Mouse (Mus musculus) heart, embryonic 14.5 days (tissue): ENCODE results near the gene Fam155a. TPM values are rescaled to one million over a fixed set of nuclear protein-coding genes. Genes with fewer than 3 reads are reported as not detected.
A peak's percentile ranks its signal among the peaks of the same experiment; 100 is the strongest.

Experiments used
- ATAC-seq: fragments of 200-750 bp; cut with Nextera tagmentation; 2 replicates; pipeline ENCODE4 v1.8.0; 2017; ENCODE audit warnings: low read depth, moderate TSS enrichment; ENCODE audit not compliant: insufficient number of reproducible peaks, insufficient read depth, low FRiP score
- H3K27ac ChIP-seq, 2 experiments: fragments of 200-500 bp in 1 of 2; fragments of 300-500 bp in 1 of 2; sonication (generic) in 1 of 2; replicated peaks in 1 of 2; 2 replicates each; pipeline ENCODE4 v1.5.1; 2012 to 2014; ENCODE audit warnings: low read depth in 2 of 2, low read length in 2 of 2, control low read depth in 1 of 2, mild to moderate bottlenecking in 1 of 2, mixed read lengths in 1 of 2; ENCODE audit not compliant: control insufficient read depth in 1 of 2, insufficient read depth in 1 of 2
- H3K27me3 ChIP-seq: fragments of 300-500 bp; sonication (generic); 2 replicates; pipeline ENCODE4 v1.6.1; 2014; ENCODE audit warnings: mild to moderate bottlenecking, low read length, control low read depth; ENCODE audit not compliant: control insufficient read depth, insufficient read depth
- H3K36me3 ChIP-seq: fragments of 300-500 bp; sonication (generic); 2 replicates; pipeline ENCODE4 v1.6.1; 2014; ENCODE audit warnings: mild to moderate bottlenecking, control low read depth, low read length, mixed read lengths; ENCODE audit not compliant: control insufficient read depth, insufficient read depth
- H3K4me1 ChIP-seq, 2 experiments: fragments of 200-500 bp in 1 of 2; fragments of 300-500 bp in 1 of 2; sonication (generic) in 1 of 2; 2 replicates each; pipeline ENCODE4 v1.6.1; 2012 to 2014; ENCODE audit warnings: low read length in 2 of 2, control low read depth in 1 of 2, mixed read lengths in 1 of 2; ENCODE audit not compliant: control insufficient read depth in 2 of 2, insufficient read depth in 2 of 2
- H3K4me2 ChIP-seq: fragments of 300-500 bp; sonication (generic); 2 replicates; pipeline ENCODE4 v1.6.1; 2014; ENCODE audit warnings: mild to moderate bottlenecking, low read length
- H3K4me3 ChIP-seq, 2 experiments: fragments of 200-500 bp in 1 of 2; fragments of 300-500 bp in 1 of 2; sonication (generic) in 1 of 2; 2 replicates each; pipeline ENCODE4 v1.5.1; 2012 to 2014; ENCODE audit warnings: low read length in 2 of 2, mild to moderate bottlenecking in 2 of 2, control low read depth in 1 of 2, low read depth in 1 of 2, moderate library complexity in 1 of 2; ENCODE audit not compliant: control insufficient read depth in 1 of 2, insufficient read depth in 1 of 2
- H3K9ac ChIP-seq: fragments of 300-500 bp; sonication (generic); 2 replicates; pipeline ENCODE4 v1.6.1; 2014; ENCODE audit warnings: mild to moderate bottlenecking, low read length
- H3K9me3 ChIP-seq: fragments of 300-500 bp; sonication (generic); 2 replicates; pipeline ENCODE4 v1.6.1; 2016; ENCODE audit warnings: low read length, control low read depth; ENCODE audit not compliant: control insufficient read depth
- WGBS: fragments of 180-500 bp; shearing (Covaris S2); extraction: QIAGEN DNeasy Blood & Tissue Kit; methylation state at CpG from one replicate; pipeline ENCODE4 v1.1.7; 2014; 5-methylcytosine and 5-hydroxymethylcytosine counted together
- polyA plus RNA-seq: library from polyadenylated mRNA; unstranded; fragments of >200 nt; fragmentation: Nextera tagmentation; extraction: Ambion mirVana; gene quantifications from 2 replicates; pipeline ENCODE4 v1.2.1, GENCODE M21; 2014

Fam155a gene
- polyA plus RNA-seq, 1 experiment from 2014 or later: 0.16 TPM

DNA sequence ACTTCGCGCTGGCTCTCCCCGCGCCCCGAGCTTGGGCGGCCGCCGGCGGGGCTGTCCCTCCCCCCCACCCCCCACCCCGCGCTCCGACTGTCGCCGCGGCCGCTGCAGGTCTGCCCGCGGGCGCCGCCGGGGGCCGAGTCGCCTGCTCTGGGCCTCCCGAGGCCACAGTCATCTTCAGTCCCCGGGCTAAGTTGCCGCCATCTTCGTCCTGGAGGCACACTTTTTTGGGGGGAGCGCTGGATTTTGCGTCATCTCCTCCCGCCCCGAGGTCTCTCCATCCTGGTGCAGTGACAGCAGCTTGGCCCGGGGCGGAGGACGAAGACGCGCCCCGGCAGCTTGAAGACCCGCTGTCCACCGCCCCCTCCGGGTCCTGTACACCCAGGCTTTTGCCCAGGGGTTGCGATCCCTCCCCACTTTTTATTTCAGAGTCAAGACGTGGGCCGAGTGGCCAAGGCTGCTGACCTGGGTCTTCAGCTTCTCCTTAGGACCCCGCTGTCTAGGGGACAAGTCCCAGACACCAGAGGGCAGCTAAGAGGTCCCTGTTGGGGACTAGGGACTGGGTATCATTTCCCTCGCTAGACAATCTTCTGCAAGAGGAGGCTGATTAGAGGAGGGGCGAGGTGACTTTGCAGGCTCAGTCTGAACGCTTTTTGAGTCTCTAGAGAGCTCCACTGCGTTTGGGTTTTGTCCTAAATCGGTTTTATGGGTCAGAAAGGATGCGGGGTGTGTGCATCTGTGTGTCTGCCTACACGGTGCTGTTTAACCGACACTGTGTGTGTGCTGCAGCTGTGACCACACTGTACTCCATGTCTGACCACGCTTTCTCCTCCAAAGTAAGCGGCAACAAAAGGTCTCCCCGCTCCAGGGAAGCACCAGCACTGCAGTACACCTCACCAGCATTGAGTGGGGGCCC is 901 bp upstream of the Fam155a start:
- ATAC-seq: no peak
- H3K36me3 ChIP-seq: no peaks in the 10 kb centered on the region
- H3K27me3 ChIP-seq: peaks cover 44% of the 10 kb centered on the region

DNA sequence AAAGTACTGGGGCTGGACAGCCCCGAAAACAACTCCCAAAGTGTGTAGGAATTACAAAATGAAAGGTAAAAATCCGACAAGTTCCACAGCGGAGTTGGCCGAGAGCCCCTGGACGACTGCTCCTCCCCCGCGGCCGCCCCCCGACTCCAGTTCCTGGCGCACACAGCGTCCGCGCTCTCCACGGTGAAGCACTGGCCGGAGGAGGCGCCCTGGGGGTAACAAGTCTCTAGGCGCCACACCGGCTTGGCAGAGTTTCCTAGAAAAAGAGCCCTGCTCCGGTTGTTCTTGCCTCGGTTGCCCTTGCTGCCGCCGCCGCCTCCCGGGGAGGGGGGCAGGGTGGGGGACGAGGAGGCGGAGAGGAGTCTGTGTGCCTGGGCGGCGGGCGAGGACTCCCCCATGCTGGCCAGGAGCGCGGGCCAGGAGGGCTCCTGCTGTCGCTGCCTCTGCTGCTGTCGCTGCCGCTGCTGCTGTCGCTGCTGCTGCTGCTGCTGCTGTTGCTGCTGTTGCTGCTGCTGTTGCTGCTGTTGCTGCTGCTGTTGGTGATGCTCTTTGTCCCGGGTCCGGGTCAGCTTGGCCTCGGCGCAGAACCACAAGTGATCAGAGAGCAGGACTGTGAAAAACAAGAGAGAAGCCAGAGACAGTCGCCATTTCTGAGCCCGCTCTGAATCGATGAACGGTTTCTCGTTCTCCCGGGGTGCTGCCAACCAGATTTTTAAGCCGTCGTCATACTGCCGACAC is 531 bp downstream of the Fam155a start:
- H3K36me3 ChIP-seq: no peaks in the 10 kb centered on the region
- 1% methylated on average over 44 of the region's 48 CpGs for WGBS
- H3K27me3 ChIP-seq: peaks cover 44% of the 10 kb centered on the region
- H3K4me1 ChIP-seq: peaks cover 0 to 16% of the 10 kb centered on the region in 2 experiments; a peak in 3 of 4 replicates
- H3K9me3 ChIP-seq: no peaks in the 10 kb centered on the region
- H3K9ac ChIP-seq: no peak overlapping the region
- peak overlapping the region; percentile 89 for H3K4me2 ChIP-seq
- ATAC-seq: no peak
- no peak overlapping the region for H3K27ac ChIP-seq
- peak overlapping the region; percentile 49 to 51 for H3K4me3 ChIP-seq

More for the DNA sequence above, 901 bp upstream of the Fam155a start:
- Histone ChIP-seq H3K9ac (no peak overlapping the region; the same call in 1 of the 2 replicates), H3K9me3 (no peaks in the 10 kb centered on the region), H3K4me1 (peaks cover 0 to 16% of the 10 kb centered on the region in 2 experiments; a peak in 3 of 4 replicates), H3K4me2 (peak overlapping the region; percentile 89), H3K4me3 (peak overlapping the region; percentile 49 to 51), H3K27ac (no peak overlapping the region)
- WGBS: 1% methylated on average over 46 of the region's 55 CpGs

DNA sequence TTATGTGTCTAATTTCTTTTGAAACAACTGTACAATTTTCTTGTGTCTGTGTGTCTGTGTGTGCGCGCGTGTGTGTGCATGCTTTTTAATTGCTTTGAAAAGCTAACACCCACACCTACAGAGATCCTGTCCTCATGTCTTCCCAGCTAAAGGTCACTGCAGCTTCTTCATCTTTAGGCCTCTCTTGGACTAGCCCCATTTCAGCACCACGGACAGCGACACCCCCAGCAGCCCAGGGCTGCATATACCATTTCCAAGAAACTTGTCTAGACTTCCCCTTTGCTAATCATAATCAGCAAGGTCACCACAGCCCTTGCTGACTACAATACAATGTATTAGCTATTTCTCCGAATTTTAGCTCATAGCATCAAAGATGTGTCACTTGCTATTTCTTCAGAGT is 1.9 kb downstream of the Fam155a start:
- ATAC-seq: no peak
- no peak overlapping the region for H3K4me2 ChIP-seq
- WGBS: 37% methylated on average over 6 of the region's 6 CpGs

DNA sequence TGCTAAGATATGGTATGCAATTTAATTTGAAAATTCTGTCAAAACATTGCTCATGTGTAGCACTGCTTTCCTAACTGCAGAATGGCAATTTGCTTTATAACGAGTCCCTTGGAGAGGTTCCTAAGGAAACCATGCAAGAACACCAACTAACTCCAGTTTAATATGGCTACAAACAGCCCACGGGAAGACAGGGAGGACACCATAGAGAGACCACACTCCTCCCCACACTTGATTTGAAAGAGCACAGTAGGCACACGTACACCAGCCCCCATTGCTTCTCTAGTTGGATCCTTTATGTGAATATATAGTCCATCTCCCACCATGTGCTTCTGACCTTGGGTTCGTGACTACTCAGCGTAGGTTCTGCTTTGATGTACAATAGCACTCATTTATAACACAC is 35.8 kb downstream of the Fam155a start:
- H3K9me3 ChIP-seq: no peaks in the 10 kb centered on the region
- H3K27me3 ChIP-seq: no peaks in the 10 kb centered on the region
- H3K4me1 ChIP-seq: no peaks in the 10 kb centered on the region
- no peak overlapping the region for H3K9ac ChIP-seq
- H3K27ac ChIP-seq: no peak overlapping the region
- WGBS: 59% methylated on average over 5 of the region's 5 CpGs
- H3K36me3 ChIP-seq: no peaks in the 10 kb centered on the region
- H3K4me3 ChIP-seq: no peak overlapping the region
- no peak for ATAC-seq
- H3K4me2 ChIP-seq: no peak overlapping the region

More for the DNA sequence above, 1.9 kb downstream of the Fam155a start:
- H3K4me1 ChIP-seq: peaks cover 0 to 16% of the 10 kb centered on the region in 2 experiments; a peak in 3 of 4 replicates
- no peaks in the 10 kb centered on the region for H3K36me3 ChIP-seq
- H3K4me3 ChIP-seq: no peak overlapping the region
- H3K9ac ChIP-seq: no peak overlapping the region
- no peaks in the 10 kb centered on the region for H3K9me3 ChIP-seq
- H3K27me3 ChIP-seq: peaks cover 44% of the 10 kb centered on the region
- H3K27ac ChIP-seq: no peak overlapping the region

DNA sequence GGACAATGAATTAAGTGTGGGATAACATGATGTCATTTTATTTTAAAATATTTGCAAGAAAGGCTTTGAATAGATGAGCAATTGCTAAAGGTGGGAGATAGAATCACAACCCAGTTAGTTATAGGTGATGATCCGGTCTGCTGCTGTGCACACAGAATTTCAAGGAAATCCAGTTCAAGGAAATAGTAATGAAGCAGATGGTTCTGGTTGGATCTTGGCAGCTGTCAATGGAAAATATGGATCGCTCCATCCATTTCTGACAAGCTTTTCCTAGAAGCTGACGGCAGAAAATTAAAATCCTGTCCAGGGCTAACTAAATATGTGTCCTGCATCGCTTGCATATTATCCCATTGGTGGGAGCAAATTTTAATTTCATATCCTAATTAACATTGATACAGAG is 61.2 kb downstream of the Fam155a start:
- WGBS: 78% methylated on average over 4 of the region's 4 CpGs
- no peaks in the 10 kb centered on the region for H3K9me3 ChIP-seq

DNA sequence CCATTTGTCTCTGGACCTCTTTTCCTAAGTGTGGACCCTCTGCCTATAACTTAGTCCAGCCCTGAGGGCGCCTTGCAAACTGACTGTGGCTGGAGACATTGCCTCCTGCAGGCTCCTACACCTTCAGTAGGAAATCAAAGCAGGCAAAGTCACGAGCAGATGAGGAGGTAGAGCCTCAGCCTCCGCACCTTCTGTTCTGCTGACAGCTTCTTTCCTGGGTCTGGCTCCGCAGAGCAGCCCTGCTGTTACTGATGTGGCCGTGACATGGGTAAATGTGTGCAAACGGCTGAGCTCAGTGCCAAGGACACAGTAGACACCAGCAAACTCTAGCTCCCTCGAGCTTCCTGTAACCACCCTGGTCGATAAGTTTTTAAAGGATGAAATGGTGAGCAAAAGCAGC is 63.5 kb downstream of the Fam155a start:
- Histone ChIP-seq H3K36me3 (no peaks in the 10 kb centered on the region), H3K27ac (no peak overlapping the region), H3K27me3 (no peaks in the 10 kb centered on the region), H3K4me1 (no peaks in the 10 kb centered on the region), H3K4me3 (no peak overlapping the region), H3K4me2 (no peak overlapping the region), H3K9ac (no peak overlapping the region), H3K9me3 (no peaks in the 10 kb centered on the region)
- WGBS: 54% methylated on average over 8 of the region's 8 CpGs
- ATAC-seq: no peak

More for the DNA sequence above, 61.2 kb downstream of the Fam155a start:
- Histone ChIP-seq H3K4me3 (no peak overlapping the region), H3K9ac (no peak overlapping the region), H3K4me2 (no peak overlapping the region), H3K27ac (no peak overlapping the region), H3K4me1 (no peaks in the 10 kb centered on the region), H3K36me3 (no peaks in the 10 kb centered on the region), H3K27me3 (no peaks in the 10 kb centered on the region)
- ATAC-seq: no peak

DNA sequence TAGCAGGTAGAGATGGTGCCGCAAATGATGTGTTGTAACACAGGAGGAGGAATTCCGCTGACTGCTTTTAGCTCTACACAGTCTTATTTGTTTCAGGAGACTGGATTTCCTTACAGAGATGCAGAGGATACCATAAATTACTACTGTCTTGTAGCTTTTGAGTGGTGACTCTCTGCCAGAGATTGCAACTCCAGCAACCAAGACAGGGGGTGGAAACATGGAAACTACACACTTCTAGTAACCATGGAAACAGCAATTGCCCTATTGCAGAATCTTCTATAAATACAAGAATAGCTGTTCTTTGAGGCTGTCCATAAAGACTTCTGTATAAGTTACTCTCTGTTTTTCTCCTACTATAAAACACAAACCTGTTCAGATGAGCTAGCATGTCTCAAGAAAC is 76.2 kb downstream of the Fam155a start:
- Histone ChIP-seq H3K9ac (no peak overlapping the region), H3K4me1 (no peaks in the 10 kb centered on the region), H3K9me3 (no peaks in the 10 kb centered on the region), H3K4me3 (no peak overlapping the region), H3K27ac (no peak overlapping the region), H3K27me3 (no peaks in the 10 kb centered on the region), H3K36me3 (no peaks in the 10 kb centered on the region), H3K4me2 (no peak overlapping the region)
- no peak for ATAC-seq
- 81% methylated on average over 2 of the region's 2 CpGs for WGBS
